Mouse (Mus musculus): Measurements from ENCODE around the gene Gps2.
"Not testable (repeated sequence)": the region's sequence is repeated elsewhere in the genome, so short reads cannot be mapped to it uniquely, and the experiment has no call there.

The Gps2 gene

GRCm38 (mm10) chr11:69917379-69917948 lies 3.8 kb downstream of the Gps2 start:
- DNase-seq = no peak

- DNase-seq = no peak
Measured at GRCm38 (mm10) chr11:69918118-69918517, 4.4 kb downstream of the Gps2 start.

- DNase-seq = no peak
Measured at GRCm38 (mm10) chr11:69919053-69919452, 5.4 kb downstream of the Gps2 start.

GRCm38 (mm10) chr11:69919661-69920265 lies 6.1 kb downstream of the Gps2 start:
- DNase-seq = peak; percentile 65

- DNase-seq = peak; percentile 45
Measured at GRCm38 (mm10) chr11:69920266-69921031, 6.8 kb downstream of the Gps2 start.

GRCm38 (mm10) chr11:69921114-69922011 lies 7.7 kb downstream of the Gps2 start, which contains the start of gene Eif5a:
Gene Eif5a (minus strand): TSS chr11:69921958.
- peak; percentile 100 for DNase-seq

- peak; percentile 29 for DNase-seq
Measured at GRCm38 (mm10) chr11:69922012-69922756, 8.5 kb downstream of the Gps2 start.

GRCm38 (mm10) chr11:69922796-69923195 lies 9.1 kb downstream of the Gps2 start:
- DNase-seq = no peak

GRCm38 (mm10) chr11:69927501-69927900 lies 13.8 kb downstream of the Gps2 start:
- DNase-seq = no peak

GRCm38 (mm10) chr11:69929712-69930111 lies 16.0 kb downstream of the Gps2 start:
- DNase-seq = no peak

- not testable (repeated sequence) for DNase-seq
Measured at GRCm38 (mm10) chr11:69930176-69930575, 16.5 kb downstream of the Gps2 start.

- DNase-seq = peak; percentile 45
Measured at GRCm38 (mm10) chr11:69930967-69931537, 17.4 kb downstream of the Gps2 start.

- DNase-seq = no peak
Measured at GRCm38 (mm10) chr11:69931769-69932168, 18.1 kb downstream of the Gps2 start.

- DNase-seq = peak; percentile 43
Measured at GRCm38 (mm10) chr11:69932254-69932653, 18.6 kb downstream of the Gps2 start.

GRCm38 (mm10) chr11:69933066-69933465 lies 19.4 kb downstream of the Gps2 start:
- no peak for DNase-seq

- peak; percentile 94 for DNase-seq
Measured at GRCm38 (mm10) chr11:69934169-69934568, 20.5 kb downstream of the Gps2 start.

- DNase-seq = no peak
Measured at GRCm38 (mm10) chr11:69934681-69935080, 21.0 kb downstream of the Gps2 start.

GRCm38 (mm10) chr11:69935137-69935879 lies 21.6 kb downstream of the Gps2 start, which contains the start of gene Ybx2:
Gene Ybx2 (plus strand): TSS chr11:69935796.
- DNase-seq = peak; percentile 93

- DNase-seq = no peak
Measured at GRCm38 (mm10) chr11:69936156-69936555, 22.5 kb downstream of the Gps2 start.

GRCm38 (mm10) chr11:69936714-69937347 lies 23.1 kb downstream of the Gps2 start:
- no peak for DNase-seq
